22 mouse cellular contexts compared by ENCODE assay signal in the genomic region with DNA sequence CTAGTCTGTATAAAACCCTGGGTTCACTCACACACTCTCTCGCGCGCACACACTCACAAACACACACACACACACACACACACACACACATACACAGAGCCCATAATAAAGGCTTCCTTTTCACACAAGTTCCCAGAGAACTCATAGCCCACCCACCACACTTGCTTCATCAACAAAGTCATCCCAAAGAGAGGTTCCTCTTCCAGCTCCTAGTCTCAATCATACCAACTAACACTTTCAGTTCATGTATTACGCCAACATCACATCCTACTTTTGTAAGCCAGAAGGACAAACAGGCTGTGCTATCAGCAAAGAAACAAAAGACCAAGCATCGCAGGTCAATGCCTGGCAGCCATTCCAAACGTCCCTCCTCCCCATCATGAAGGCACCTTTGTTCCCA.
DNase-seq lines count a peak whose midpoint lies in the region; ATAC-seq lines count a peak whose summit lies in the region.
"Had no signal": no experiment of that assay in that cellular context is flagged by ENCODE, and none has a peak within 500 bp of the region (broad histone marks: within the 10 kb centered on the region; RNA-seq: fewer than 3 reads in every experiment).

No protein-coding gene starts in this region.

- H3K9me3 ChIP-seq in heart, embryonic 13.5 days: no peaks in the 10 kb centered on the region
- H3K9me3 ChIP-seq in heart, embryonic 11.5 days (replicated peaks; ENCODE audit: control insufficient read depth, low read length): no peaks in the 10 kb centered on the region
- H3K9me3 ChIP-seq in stomach, embryonic 16.5 days (replicated peaks; ENCODE audit: control insufficient read depth, low read length): no peaks in the 10 kb centered on the region
- H3K9me3 ChIP-seq: embryonic facial prominence, embryonic 13.5 days; hindbrain, embryonic 15.5 days; limb, embryonic 15.5 days; midbrain, embryonic 12.5 days; neural tube, embryonic 15.5 days had no signal

- H3K9ac ChIP-seq in heart, embryonic 13.5 days: no peak overlapping the region
- H3K9ac ChIP-seq in heart, embryonic 11.5 days (ENCODE audit: low read depth, low read length): no peak overlapping the region
- no peak overlapping the region for H3K9ac ChIP-seq in stomach, embryonic 16.5 days (ENCODE audit: low read length)
- H3K9ac ChIP-seq: embryonic facial prominence, embryonic 13.5 days; hindbrain, embryonic 15.5 days; limb, embryonic 15.5 days; midbrain, embryonic 12.5 days; neural tube, embryonic 15.5 days had no signal

- peak; percentile 13 for DNase-seq in lung, postnatal 36 days
- no peak for DNase-seq in lung, postnatal 10 days
- no peak for DNase-seq in T-cell, adult 2 months (ENCODE audit: low spot score)
- DNase-seq in heart, adult 18-20 months: no peak
- DNase-seq: adrenal gland, postnatal 10 days; cerebellum, adult 2 months; gastrocnemius, postnatal 10 days; heart, postnatal 10 days; kidney, adult 18-20 months; kidney, postnatal 4 days; right cerebral cortex, postnatal 4 days had no signal

- H3K27me3 ChIP-seq in heart, embryonic 13.5 days (replicated peaks): no peaks in the 10 kb centered on the region
- no peaks in the 10 kb centered on the region for H3K27me3 ChIP-seq in heart, embryonic 11.5 days (ENCODE audit: control insufficient read depth, insufficient read depth, low read length)
- no peaks in the 10 kb centered on the region for H3K27me3 ChIP-seq in stomach, embryonic 16.5 days (ENCODE audit: control insufficient read depth, insufficient read depth, low read length)
- H3K27me3 ChIP-seq: embryonic facial prominence, embryonic 13.5 days; hindbrain, embryonic 15.5 days; limb, embryonic 15.5 days; midbrain, embryonic 12.5 days; neural tube, embryonic 15.5 days had no signal

- no peak for ATAC-seq in heart, embryonic 13.5 days (ENCODE audit: extremely low read depth, insufficient number of reproducible peaks, low FRiP score, low TSS enrichment)
- ATAC-seq in heart, embryonic 11.5 days (replicated peaks; ENCODE audit: insufficient number of reproducible peaks, low FRiP score, low TSS enrichment): no peak
- peak; percentile 63 for ATAC-seq in granulocyte monocyte progenitor cell, adult 5-6 weeks (replicated peaks; ENCODE audit: poor library complexity, severe bottlenecking)
- ATAC-seq in stomach, embryonic 16.5 days (ENCODE audit: insufficient read depth, low FRiP score): no peak
- ATAC-seq: lung, postnatal 0 days had no signal

- 83% methylated on average over 6 of the region's 6 CpGs for WGBS in heart, embryonic 13.5 days
- whole genome bisulfite sequencing in heart, embryonic 11.5 days (ENCODE audit: insufficient replicate concordance): 77% methylated on average over 6 of the region's 6 CpGs
- WGBS in stomach, embryonic 16.5 days: 78% methylated on average over 6 of the region's 6 CpGs

- H3K4me2 ChIP-seq in heart, embryonic 13.5 days: no peak overlapping the region
- no peak overlapping the region for H3K4me2 ChIP-seq in heart, embryonic 11.5 days
- no peak overlapping the region for H3K4me2 ChIP-seq in stomach, embryonic 16.5 days (ENCODE audit: low read depth, low read length)
- H3K4me2 ChIP-seq: embryonic facial prominence, embryonic 13.5 days; hindbrain, embryonic 15.5 days; limb, embryonic 15.5 days; midbrain, embryonic 12.5 days; neural tube, embryonic 15.5 days had no signal

- no peaks in the 10 kb centered on the region for H3K36me3 ChIP-seq in heart, embryonic 13.5 days
- no peaks in the 10 kb centered on the region for H3K36me3 ChIP-seq in heart, embryonic 11.5 days (ENCODE audit: control insufficient read depth, insufficient read depth, low read length)
- H3K36me3 ChIP-seq in stomach, embryonic 16.5 days (ENCODE audit: control insufficient read depth, insufficient read depth, low read length): 0 out of 2 replicates have a peak, but pooled peaks cover 4% of the 10 kb centered on the region
- H3K36me3 ChIP-seq: hindbrain, embryonic 15.5 days; midbrain, embryonic 12.5 days; neural tube, embryonic 15.5 days had no signal

- H3K4me1 ChIP-seq in heart, embryonic 13.5 days: peaks cover 67% of the 10 kb centered on the region
- H3K4me1 ChIP-seq in heart, embryonic 11.5 days (ENCODE audit: control insufficient read depth, insufficient read depth, low read length): peaks cover 20% of the 10 kb centered on the region
- H3K4me1 ChIP-seq in stomach, embryonic 16.5 days (ENCODE audit: control insufficient read depth, insufficient read depth, low read length): peaks cover 47% of the 10 kb centered on the region
- H3K4me1 ChIP-seq: hindbrain, embryonic 15.5 days had no signal

- no peak overlapping the region for H3K4me3 ChIP-seq in heart, embryonic 13.5 days
- H3K4me3 ChIP-seq in heart, embryonic 11.5 days (ENCODE audit: low read depth, low read length): no peak overlapping the region
- H3K4me3 ChIP-seq in stomach, embryonic 16.5 days (replicated peaks; ENCODE audit: low read length): no peak overlapping the region
- H3K4me3 ChIP-seq: embryonic facial prominence, embryonic 13.5 days; hindbrain, embryonic 15.5 days; limb, embryonic 15.5 days; midbrain, embryonic 12.5 days; myocyte; neural tube, embryonic 15.5 days had no signal

- H3K27ac ChIP-seq in heart, embryonic 13.5 days (replicated peaks): 0 out of 2 replicates have a peak overlapping the region, but pooled peaks have one; percentile 15
- no peak overlapping the region for H3K27ac ChIP-seq in heart, embryonic 11.5 days (ENCODE audit: low read depth, low read length)
- peak overlapping the region; percentile 83; the same call in 1 of the 2 replicates for H3K27ac ChIP-seq in stomach, embryonic 16.5 days (ENCODE audit: low read length)
- H3K27ac ChIP-seq: embryonic facial prominence, embryonic 13.5 days; hindbrain, embryonic 15.5 days; limb, embryonic 15.5 days; midbrain, embryonic 12.5 days; neural tube, embryonic 15.5 days had no signal
